Mouse (Mus musculus): ENCODE measurements at regions not wholly inside any gene's neighbourhood (a gene's known extent, or its start where the extent isn't known, plus 50 kb on each side); places are given as distances from the start of the nearest gene placed in this dataset.

- DNase-seq (ENCODE audit: low spot score) (no peak), ATAC-seq (ENCODE audit: extremely low read depth, insufficient number of reproducible peaks, low FRiP score, poor library complexity, severe bottlenecking) (no peak)
- TF ChIP-seq GATA1 (IDR thresholded peaks at IDR 0.05; ENCODE audit: borderline replicate concordance, low read length) (no peak), CTCF (IDR thresholded peaks at IDR 0.05; ENCODE audit: low read depth, low read length) (no peak), GATA2 (IDR thresholded peaks at IDR 0.05; ENCODE audit: borderline replicate concordance, low read depth, low read length) (no peak), TAL1 (conservative IDR thresholded peaks at IDR 0.05; ENCODE audit: low read depth, low read length) (no peak), POLR2AphosphoS5 (IDR thresholded peaks at IDR 0.05; ENCODE audit: insufficient replicate concordance, low read depth, low read length) (no peak)
- H3K4me1 ChIP-seq (ENCODE audit: insufficient read depth, low read depth, low read length) = no peaks in the 10 kb centered on the region
- peaks cover 11% of the 10 kb centered on the region for H3K9me3 ChIP-seq (replicated peaks)
- H3K4me3 ChIP-seq (ENCODE audit: low read depth, low read length) = no peak overlapping the region
- H3K27me3 ChIP-seq (ENCODE audit: insufficient read depth, low read length) = no peaks in the 10 kb centered on the region
- H3K36me3 ChIP-seq (replicated peaks) = no peaks in the 10 kb centered on the region
Measured at GRCm38 (mm10) chr14:92674146-92674545, 1216.3 kb downstream of the Pcdh9 start.
